Mouse (Mus musculus) G1E (cell line): ENCODE results near the gene Ube2b. TPM values are rescaled to one million over a fixed set of nuclear protein-coding genes. Genes with fewer than 3 reads are reported as not detected.

Source experiments
- ATAC-seq: 2 replicates; pipeline ENCODE4 v1.8.0; 2016; ENCODE audit warnings: mild to moderate bottlenecking; ENCODE audit not compliant: insufficient number of reproducible peaks, poor library complexity, low FRiP score, severe bottlenecking; ENCODE audit errors: extremely low read depth
- DNase-seq: peaks from one replicate; pipeline ENCODE4 v3.0.0; 2012; ENCODE audit warnings: low spot score
- H3K27me3 ChIP-seq: 2 replicates; pipeline ENCODE4 v1.6.1; 2012; ENCODE audit warnings: mild to moderate bottlenecking, low read length, inconsistent platforms; ENCODE audit not compliant: insufficient read depth
- H3K36me3 ChIP-seq: replicated peaks from 2 replicates; pipeline ENCODE3; 2012; ENCODE audit warnings: mild to moderate bottlenecking, inconsistent platforms
- H3K4me1 ChIP-seq: 2 replicates; pipeline ENCODE4 v1.6.1; 2012; ENCODE audit warnings: low read depth, low read length, inconsistent platforms, mixed read lengths; ENCODE audit not compliant: insufficient read depth
- H3K4me3 ChIP-seq: 2 replicates; pipeline ENCODE4 v1.5.1; 2012; ENCODE audit warnings: low read depth, mild to moderate bottlenecking, inconsistent platforms, low read length, moderate library complexity, mixed read lengths
- H3K9me3 ChIP-seq: replicated peaks from 2 replicates; pipeline ENCODE4 v1.6.1; 2012; ENCODE audit warnings: inconsistent platforms
- CTCF ChIP-seq: IDR thresholded peaks from 2 replicates; pipeline ENCODE4 v1.5.1; 2012; ENCODE audit warnings: low read depth, low read length, inconsistent platforms, mixed read lengths
- GATA1 ChIP-seq: IDR thresholded peaks from 2 replicates; pipeline ENCODE4 v1.6.1; 2012; ENCODE audit warnings: borderline replicate concordance, low read length, inconsistent platforms, mixed read lengths
- GATA2 ChIP-seq: IDR thresholded peaks from 2 replicates; pipeline ENCODE4 v1.6.1; 2012; ENCODE audit warnings: low read depth, low read length, inconsistent platforms, borderline replicate concordance
- POLR2AphosphoS5 ChIP-seq: IDR thresholded peaks from 2 replicates; pipeline ENCODE4 v1.6.1; 2012; ENCODE audit warnings: low read depth, low read length, inconsistent platforms; ENCODE audit not compliant: insufficient replicate concordance
- TAL1 ChIP-seq: conservative IDR thresholded peaks from 2 replicates; pipeline ENCODE4 v1.6.1; 2012; ENCODE audit warnings: low read depth, low read length, inconsistent platforms, mixed read lengths
- polyA plus RNA-seq: library from polyadenylated mRNA; stranded (reverse); fragments of >175 nt; gene quantifications from 2 replicates; pipeline ENCODE4 v1.2.3, GENCODE M21; 2012
- total RNA-seq, 2 experiments: library from RNA; stranded (forward) in 1 of 2; stranded (reverse) in 1 of 2; fragments of 200-1000 nt in 1 of 2; fragments of >200 nt in 1 of 2; fragmentation: Nextera tagmentation in 1 of 2; gene quantifications; 2 replicates each; pipeline ENCODE4 v1.2.3; 2014 to 2017

Gene Ube2b
- total and polyA plus RNA-seq, 3 experiments, result 73.4 to 120 (median 113) TPM

- TF ChIP-seq TAL1, result no peak
- no peak for TF ChIP-seq GATA2
- no peak for TF ChIP-seq POLR2AphosphoS5
- TF ChIP-seq CTCF, result no peak
- no peak for TF ChIP-seq GATA1
- no peaks in the 10 kb centered on the region for H3K36me3 ChIP-seq
- H3K27me3 ChIP-seq, result peaks cover 32% of the 10 kb centered on the region
- ATAC-seq (no peak), DNase-seq (no peak)
- no peaks in the 10 kb centered on the region; the same call in 1 of the 2 replicates for H3K4me1 ChIP-seq
- H3K9me3 ChIP-seq, result peaks cover 5% of the 10 kb centered on the region; the same call in 1 of the 2 replicates
- no peak overlapping the region for H3K4me3 ChIP-seq
These were observed 39.5 kb downstream of the Ube2b start for GRCm38 (mm10) chr11:51960967-51961471.

DNA sequence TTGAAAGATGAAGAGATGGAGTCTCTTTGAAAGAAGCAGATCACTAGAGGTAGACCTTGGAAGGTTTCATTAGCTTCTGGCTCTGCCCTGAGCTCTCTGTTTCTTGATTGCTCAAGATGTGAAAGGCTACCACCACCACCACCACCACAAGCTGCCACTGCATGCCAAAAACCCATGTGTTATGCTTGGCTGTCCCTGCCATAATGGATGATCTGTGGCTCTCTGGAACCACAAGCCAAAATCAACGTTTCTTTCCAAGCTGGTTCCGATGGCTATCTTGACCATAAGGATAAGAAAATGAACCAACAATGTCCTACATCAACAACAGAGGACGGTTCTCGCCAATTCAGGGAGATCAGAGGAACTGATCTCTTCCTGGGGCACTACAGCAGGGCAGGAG lies 40.5 kb downstream of the Ube2b start:
- no peak for DNase-seq
- no peak for ATAC-seq

DNA sequence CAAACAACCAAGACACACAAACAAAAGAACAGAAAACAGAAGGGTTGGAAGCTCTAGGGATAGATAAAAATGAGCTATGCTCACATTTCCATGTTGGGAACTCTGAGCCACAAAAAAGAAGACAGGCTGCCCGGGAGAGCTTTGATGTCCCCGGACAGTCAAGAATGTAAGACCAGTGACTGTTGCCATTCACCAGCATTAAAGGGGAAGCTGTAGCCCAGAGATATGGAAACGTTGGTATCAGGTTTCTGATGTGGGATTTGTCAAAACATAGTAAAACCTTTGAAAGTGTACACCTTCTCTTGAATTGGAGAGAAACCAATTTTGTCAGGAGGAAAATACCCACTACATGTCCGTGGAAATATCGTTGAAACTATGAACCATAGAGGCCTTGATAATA lies 41.1 kb downstream of the Ube2b start:
- H3K36me3 ChIP-seq, result no peaks in the 10 kb centered on the region
- ATAC-seq, result no peak
- DNase-seq, result no peak

More for the DNA sequence above, 40.5 kb downstream of the Ube2b start:
- H3K36me3 ChIP-seq, result no peaks in the 10 kb centered on the region
- no peak for TF ChIP-seq TAL1
- TF ChIP-seq GATA2, result no peak
- no peak for TF ChIP-seq GATA1
- no peak for TF ChIP-seq POLR2AphosphoS5
- no peak for TF ChIP-seq CTCF
- peaks cover 31% of the 10 kb centered on the region for H3K27me3 ChIP-seq
- H3K9me3 ChIP-seq, result peaks cover 5% of the 10 kb centered on the region; the same call in 1 of the 2 replicates
- H3K4me3 ChIP-seq, result no peak overlapping the region
- no peaks in the 10 kb centered on the region; the same call in 1 of the 2 replicates for H3K4me1 ChIP-seq

DNA sequence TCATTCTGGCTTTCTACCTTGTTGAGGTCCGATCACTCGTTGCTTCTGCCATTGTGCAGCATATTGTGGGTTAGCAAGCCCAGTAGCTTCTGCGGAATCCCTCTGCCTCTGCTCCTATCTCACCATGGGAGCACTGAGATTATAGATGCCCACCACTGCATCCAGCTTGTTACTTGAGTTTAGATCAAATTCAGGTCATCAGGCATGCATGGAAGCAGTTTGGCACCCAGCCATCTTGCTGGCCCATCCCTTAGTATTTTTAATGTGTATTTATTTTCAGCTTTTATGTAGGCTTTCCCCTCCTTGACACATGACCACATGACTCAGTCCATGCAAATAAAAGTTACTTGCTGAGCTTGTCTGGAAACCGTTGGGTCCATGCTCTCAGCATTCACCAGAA lies 42.8 kb downstream of the Ube2b start:
- no peak for ATAC-seq
- Histone ChIP-seq H3K9me3 (peaks cover 5% of the 10 kb centered on the region; the same call in 1 of the 2 replicates), H3K4me1 (no peaks in the 10 kb centered on the region; the same call in 1 of the 2 replicates), H3K36me3 (no peaks in the 10 kb centered on the region), H3K4me3 (no peak overlapping the region), H3K27me3 (peaks cover 25% of the 10 kb centered on the region)
- TF ChIP-seq TAL1, result no peak
- no peak for TF ChIP-seq POLR2AphosphoS5
- no peak for TF ChIP-seq GATA1
- no peak for DNase-seq

More for the DNA sequence above, 41.1 kb downstream of the Ube2b start:
- Histone ChIP-seq H3K4me3 (no peak overlapping the region), H3K9me3 (peaks cover 5% of the 10 kb centered on the region; the same call in 1 of the 2 replicates), H3K4me1 (no peaks in the 10 kb centered on the region; the same call in 1 of the 2 replicates), H3K27me3 (peaks cover 26% of the 10 kb centered on the region)
- TF ChIP-seq POLR2AphosphoS5, result no peak
- TF ChIP-seq CTCF, result no peak
- TF ChIP-seq TAL1, result no peak
- no peak for TF ChIP-seq GATA1
- TF ChIP-seq GATA2, result no peak

- DNase-seq, result no peak
- Histone ChIP-seq H3K27me3 (peaks cover 18% of the 10 kb centered on the region), H3K4me1 (peaks cover 6% of the 10 kb centered on the region; the same call in 1 of the 2 replicates), H3K4me3 (no peak overlapping the region), H3K36me3 (no peaks in the 10 kb centered on the region), H3K9me3 (peaks cover 5% of the 10 kb centered on the region; the same call in 1 of the 2 replicates)
- ATAC-seq, result no peak
- no peak for TF ChIP-seq CTCF
These were observed 44.5 kb downstream of the Ube2b start for GRCm38 (mm10) chr11:51956112-51956511.

DNA sequence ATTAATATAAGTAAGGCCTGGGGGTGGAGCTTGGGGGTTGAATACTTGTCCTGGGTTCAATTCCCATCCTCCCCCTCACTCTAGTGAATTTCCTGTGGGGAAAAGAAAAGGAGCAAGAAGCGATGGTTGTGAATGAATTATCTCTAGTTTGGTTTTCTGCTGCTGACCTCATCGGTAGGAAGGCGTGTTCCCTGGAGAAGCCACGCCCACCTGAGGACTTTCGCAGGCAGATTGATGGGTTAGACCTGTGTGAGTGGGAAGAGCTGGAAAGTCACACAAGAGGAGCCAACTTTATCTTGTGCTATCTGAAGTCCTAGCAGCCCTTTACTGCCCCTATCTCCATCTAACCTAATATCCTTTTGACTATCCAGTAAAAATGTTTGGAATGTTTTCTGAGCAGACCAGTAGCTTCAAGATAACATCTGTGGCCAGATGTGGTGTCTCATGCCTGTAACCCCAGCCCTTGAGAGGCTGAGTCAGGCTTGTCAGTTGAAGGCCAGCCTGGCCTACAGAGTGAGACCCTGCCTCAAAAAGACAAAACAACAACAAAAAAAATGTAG lies 48.6 kb downstream of the Ube2b start:
- Histone ChIP-seq H3K4me3 (no peak overlapping the region), H3K27me3 (peaks cover 22% of the 10 kb centered on the region), H3K4me1 (peaks cover 8% of the 10 kb centered on the region; the same call in 1 of the 2 replicates), H3K9me3 (no peaks in the 10 kb centered on the region), H3K36me3 (no peaks in the 10 kb centered on the region)
- no peak for DNase-seq
- TF ChIP-seq POLR2AphosphoS5 (no peak), TAL1 (no peak), GATA2 (no peak), CTCF (no peak), GATA1 (no peak)
- no peak for ATAC-seq

DNA sequence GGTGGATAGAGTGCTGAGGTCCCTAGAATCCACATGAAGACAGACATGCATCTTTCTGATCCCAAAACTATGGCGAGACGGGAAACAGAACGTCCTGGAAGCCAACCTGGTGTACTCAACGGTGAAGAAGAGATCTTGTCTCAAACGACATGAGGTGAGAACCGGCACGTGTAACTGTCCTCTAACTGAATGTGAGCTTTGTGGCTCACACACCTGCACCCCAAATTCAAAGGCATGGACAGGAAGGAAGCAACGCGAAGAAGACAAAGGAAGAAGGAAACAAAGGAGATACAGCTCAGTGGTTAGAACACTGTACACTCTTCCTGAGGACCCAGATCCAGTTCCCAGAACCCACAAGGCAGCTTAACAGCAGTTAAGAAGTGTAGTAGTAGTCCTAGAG lies 50.6 kb downstream of the Ube2b start:
- H3K4me3 ChIP-seq, result no peak overlapping the region
- ATAC-seq (no peak), DNase-seq (no peak)
- H3K9me3 ChIP-seq, result no peaks in the 10 kb centered on the region
- H3K36me3 ChIP-seq, result no peaks in the 10 kb centered on the region
- TF ChIP-seq GATA2 (no peak), CTCF (no peak), TAL1 (no peak), POLR2AphosphoS5 (no peak), GATA1 (no peak)
- H3K27me3 ChIP-seq, result peaks cover 34% of the 10 kb centered on the region
- H3K4me1 ChIP-seq, result peaks cover 8% of the 10 kb centered on the region; the same call in 1 of the 2 replicates
